Mouse (Mus musculus): ENCODE measurements around the gene Tex52. TPM values are rescaled to one million over a fixed set of nuclear protein-coding genes. Genes with fewer than 3 reads are reported as not detected.

The Tex52 gene
- total and polyA plus RNA-seq, 3 experiments: 0.07 TPM; not detected in 2

DNA sequence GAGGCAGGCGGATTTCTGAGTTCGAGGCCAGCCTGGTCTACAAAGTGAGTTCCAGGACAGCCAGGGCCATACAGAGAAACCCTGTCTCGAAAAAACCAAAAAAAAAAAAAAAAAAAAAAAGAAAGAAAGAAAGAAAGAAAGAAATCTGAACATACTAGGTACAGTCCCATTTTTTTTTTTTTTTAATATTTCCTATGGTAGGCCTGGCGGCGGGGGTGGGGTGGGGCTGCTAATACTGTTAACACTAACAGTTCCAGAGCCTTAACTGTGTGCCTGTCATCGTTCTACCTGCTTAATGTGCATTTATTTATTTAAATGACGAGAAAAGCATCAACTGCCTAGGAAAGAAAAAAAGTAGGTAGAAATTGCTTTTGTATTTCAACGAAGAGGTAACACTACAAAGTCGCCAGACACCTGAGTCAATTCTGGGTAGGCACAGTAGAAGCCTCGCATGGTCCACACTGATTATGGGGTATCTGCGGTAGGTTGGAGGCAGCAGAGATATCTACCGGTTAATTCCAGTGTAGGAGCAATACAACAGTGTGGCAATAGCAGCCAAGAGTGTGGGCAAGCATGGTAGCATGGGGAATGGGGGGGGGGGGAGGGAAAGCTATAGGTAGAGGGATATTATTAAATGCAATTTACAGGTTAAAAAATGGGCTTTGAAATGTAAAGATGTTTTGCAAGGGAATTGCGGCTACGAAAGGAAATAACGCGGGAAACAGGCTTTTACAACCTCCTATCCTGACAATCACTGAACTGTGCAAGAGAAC is 48.4 kb downstream of the Tex52 start:
- Histone ChIP-seq H3K79me2 (ENCODE audit: control insufficient read depth, insufficient read depth, low read length, poor library complexity) (peaks cover 1% of the 10 kb centered on the region; the same call in 1 of the 2 replicates), H3K9me3 (replicated peaks; ENCODE audit: insufficient read depth, low read length) (no peaks in the 10 kb centered on the region), H3K36me3 (ENCODE audit: control insufficient read depth in 1 of 2, insufficient read depth in 2 of 2, low read length in 2 of 2) (peaks cover 3 to 4% of the 10 kb centered on the region in 2 experiments; a peak in 2 of 4 replicates), H3K27me3 (ENCODE audit: control insufficient read depth in 1 of 2, insufficient read depth in 2 of 2, low read length in 2 of 2) (no peaks in the 10 kb centered on the region), H3K4me3 (ENCODE audit: control insufficient read depth in 1 of 2, insufficient read depth in 1 of 2, low read depth in 2 of 2, low read length in 2 of 2) (peak overlapping the region; percentile 68 to 70), H3K27ac (ENCODE audit: control insufficient read depth, low read depth, low read length) (peak overlapping the region; percentile 98), H3K4me1 (ENCODE audit: control insufficient read depth in 1 of 2, insufficient read depth in 2 of 2, low read length in 2 of 2) (no peaks in the 10 kb centered on the region), H3K9ac (ENCODE audit: control insufficient read depth, low read depth, low read length, poor library complexity, severe bottlenecking) (peak overlapping the region; percentile 84)
- DNase-seq (ENCODE audit: low read depth, low spot score): peak; percentile 71
- TF ChIP-seq EP300 (IDR thresholded peaks at IDR 0.05; ENCODE audit: low read depth in 1 of 2, low read length in 2 of 2) (peak in 1 of 2 experiments; percentile 62; a peak in 2 of 4 replicates), CTCF (IDR thresholded peaks at IDR 0.05 in 2 of 3, conservative IDR thresholded peaks at IDR 0.05 in 1 of 3; ENCODE audit: control insufficient read depth in 1 of 3, insufficient read depth in 1 of 3, low read depth in 2 of 3, low read length in 3 of 3, poor library complexity in 1 of 3, severe bottlenecking in 1 of 3) (no peak), TAL1 (IDR thresholded peaks at IDR 0.05; ENCODE audit: low read length) (peak; percentile 29; the same call in 1 of the 2 replicates), MAZ (IDR thresholded peaks at IDR 0.05; ENCODE audit: low read depth, low read length) (peak; percentile 11; the same call in 1 of the 2 replicates), ETS1 (IDR thresholded peaks at IDR 0.05; ENCODE audit: low read depth, low read length) (no peak), MYC (IDR thresholded peaks at IDR 0.05; ENCODE audit: low read depth, low read length) (no peak), E2F4 (IDR thresholded peaks at IDR 0.05; ENCODE audit: borderline replicate concordance, low read depth, low read length) (no peak), ZNF384 (IDR thresholded peaks at IDR 0.05; ENCODE audit: low read depth, low read length) (peak; percentile 69), CHD1 (IDR thresholded peaks at IDR 0.05; ENCODE audit: low read depth, low read length) (peak; percentile 90), RCOR1 (IDR thresholded peaks at IDR 0.05; ENCODE audit: low read depth, low read length) (no peak), MAX (IDR thresholded peaks at IDR 0.05; ENCODE audit: low read length) (no peak), USF2 (IDR thresholded peaks at IDR 0.05; ENCODE audit: borderline replicate concordance in 1 of 2, insufficient read depth in 1 of 2, low read depth in 1 of 2, low read length in 2 of 2) (no peak), POLR2AphosphoS2 (IDR thresholded peaks at IDR 0.05; ENCODE audit: low read length) (no peak), HCFC1 (IDR thresholded peaks at IDR 0.05; ENCODE audit: low read depth, low read length) (no peak), MXI1 (IDR thresholded peaks at IDR 0.05; ENCODE audit: low read depth, low read length) (no peak; the same call in 1 of the 2 replicates), TBP (IDR thresholded peaks at IDR 0.05; ENCODE audit: low read depth, low read length) (0 out of 2 replicates have a peak, but pooled peaks have one; percentile 5), TCF12 (IDR thresholded peaks at IDR 0.05; ENCODE audit: low read depth, low read length) (no peak; the same call in 1 of the 2 replicates)
